Mouse (Mus musculus) lung, embryonic 16.5 days (tissue): ENCODE results near the gene 1810024B03Rik. TPM values are rescaled to one million over a fixed set of nuclear protein-coding genes. Genes with fewer than 3 reads are reported as not detected.

Experiments
- ATAC-seq: fragments of 200-750 bp; cut with Nextera tagmentation; 2 replicates; pipeline ENCODE4 v1.8.0; 2017; ENCODE audit warnings: low read depth, mild to moderate bottlenecking, moderate library complexity
- H3K27ac ChIP-seq: fragments of 300-500 bp; sonication (generic); 2 replicates; pipeline ENCODE4 v1.5.1; 2014; ENCODE audit warnings: mild to moderate bottlenecking, control low read depth, low read length
- H3K27me3 ChIP-seq: fragments of 300-500 bp; sonication (generic); 2 replicates; pipeline ENCODE4 v1.6.1; 2014; ENCODE audit warnings: low read depth, low read length, mixed read lengths; ENCODE audit not compliant: control insufficient read depth, insufficient read depth
- H3K36me3 ChIP-seq: fragments of 300-500 bp; sonication (generic); 2 replicates; pipeline ENCODE4 v1.6.1; 2014; ENCODE audit warnings: low read length; ENCODE audit not compliant: control insufficient read depth, insufficient read depth
- H3K4me1 ChIP-seq: fragments of 300-500 bp; sonication (generic); replicated peaks from 2 replicates; pipeline ENCODE4 v1.6.1; 2014; ENCODE audit warnings: low read length, mixed read lengths; ENCODE audit not compliant: control insufficient read depth, insufficient read depth
- H3K4me2 ChIP-seq: fragments of 300-500 bp; sonication (generic); 2 replicates; pipeline ENCODE4 v1.6.1; 2014; ENCODE audit warnings: low read depth, low read length, control low read depth
- H3K4me3 ChIP-seq: fragments of 300-500 bp; sonication (generic); 2 replicates; pipeline ENCODE4 v1.5.1; 2014; ENCODE audit warnings: mild to moderate bottlenecking, low read length, control low read depth
- H3K9ac ChIP-seq: fragments of 300-500 bp; sonication (generic); 2 replicates; pipeline ENCODE4 v1.6.1; 2014; ENCODE audit warnings: low read length, control low read depth
- H3K9me3 ChIP-seq: fragments of 300-500 bp; sonication (generic); 2 replicates; pipeline ENCODE4 v1.6.1; 2016; ENCODE audit warnings: low read length; ENCODE audit not compliant: control insufficient read depth
- WGBS: fragments of 180-500 bp; shearing (Covaris S2); extraction: QIAGEN DNeasy Blood & Tissue Kit; methylation state at CpG from one replicate; pipeline ENCODE4 v1.1.7; 2014; 5-methylcytosine and 5-hydroxymethylcytosine counted together
- polyA plus RNA-seq: library from polyadenylated mRNA; unstranded; fragments of >200 nt; fragmentation: Nextera tagmentation; extraction: Ambion mirVana; gene quantifications from 2 replicates; pipeline ENCODE4 v1.2.1, GENCODE M21; 2015

The 1810024B03Rik gene
- 1.8 and 1.9 TPM in 2 replicates for polyA plus RNA-seq

- Histone ChIP-seq H3K36me3 (peaks cover 14% of the 10 kb centered on the region), H3K9ac (peak within 1 kb of the TSS; percentile 92), H3K4me2 (peak within 1 kb of the TSS; percentile 96), H3K27ac (peak within 1 kb of the TSS; percentile 68), H3K9me3 (no peaks in the 10 kb centered on the region), H3K4me1 (peaks cover 10% of the 10 kb centered on the region), H3K27me3 (no peaks in the 10 kb centered on the region), H3K4me3 (peak within 1 kb of the TSS; percentile 99)
- peak; percentile 99 for ATAC-seq
- WGBS: 10% methylated on average over 36 of the region's 36 CpGs
Measured at GRCm38 (mm10) chr2:127207547-127208451, at the start of gene 1810024B03Rik, which contains the start of gene Snrnp200. Gene 1810024B03Rik (minus strand): TSS chr2:127208280. Gene Snrnp200 (plus strand): TSS chr2:127208386.

- no peaks in the 10 kb centered on the region for H3K9me3 ChIP-seq
- 78% methylated on average over 6 of the region's 6 CpGs for WGBS
- no peak overlapping the region for H3K9ac ChIP-seq
- H3K27ac ChIP-seq: no peak overlapping the region
- H3K27me3 ChIP-seq: no peaks in the 10 kb centered on the region
- ATAC-seq: no peak
- no peak overlapping the region for H3K4me2 ChIP-seq
- no peak overlapping the region for H3K4me3 ChIP-seq
- H3K36me3 ChIP-seq: peaks cover 19% of the 10 kb centered on the region
- no peaks in the 10 kb centered on the region; the same call in 1 of the 2 replicates for H3K4me1 ChIP-seq
Measured at GRCm38 (mm10) chr2:127255294-127255693, 47.2 kb upstream of the 1810024B03Rik start.

GRCm38 (mm10) chr2:127254604-127255134, 46.6 kb upstream of the 1810024B03Rik start:
- H3K27me3 ChIP-seq: no peaks in the 10 kb centered on the region
- WGBS: 82% methylated on average over 3 of the region's 3 CpGs
- ATAC-seq: no peak
- H3K4me2 ChIP-seq: no peak overlapping the region
- H3K9ac ChIP-seq: no peak overlapping the region
- H3K4me1 ChIP-seq: no peaks in the 10 kb centered on the region; the same call in 1 of the 2 replicates
- no peaks in the 10 kb centered on the region for H3K9me3 ChIP-seq
- no peak overlapping the region for H3K4me3 ChIP-seq
- no peak overlapping the region for H3K27ac ChIP-seq
- H3K36me3 ChIP-seq: peaks cover 19% of the 10 kb centered on the region

- H3K27me3 ChIP-seq: no peaks in the 10 kb centered on the region
- peaks cover 10% of the 10 kb centered on the region for H3K4me1 ChIP-seq
- 57% methylated on average over 5 of the region's 5 CpGs for WGBS
- H3K27ac ChIP-seq: no peak overlapping the region
- no peak overlapping the region for H3K4me2 ChIP-seq
- H3K4me3 ChIP-seq: no peak overlapping the region
- H3K36me3 ChIP-seq: peaks cover 7% of the 10 kb centered on the region
- ATAC-seq: no peak
- no peaks in the 10 kb centered on the region for H3K9me3 ChIP-seq
- H3K9ac ChIP-seq: no peak overlapping the region
Measured at GRCm38 (mm10) chr2:127252787-127253186, 44.7 kb upstream of the 1810024B03Rik start.

- Histone ChIP-seq H3K9me3 (no peaks in the 10 kb centered on the region), H3K27ac (no peak overlapping the region), H3K9ac (no peak overlapping the region), H3K4me1 (peaks cover 10% of the 10 kb centered on the region), H3K27me3 (no peaks in the 10 kb centered on the region), H3K4me3 (no peak overlapping the region), H3K4me2 (no peak overlapping the region), H3K36me3 (peaks cover under 1% of the 10 kb centered on the region)
- no peak for ATAC-seq
- WGBS: 58% methylated on average over 3 of the region's 3 CpGs
Measured at GRCm38 (mm10) chr2:127251880-127252527, 43.9 kb upstream of the 1810024B03Rik start.

- Histone ChIP-seq H3K4me2 (no peak overlapping the region), H3K9ac (no peak overlapping the region), H3K4me3 (no peak overlapping the region), H3K9me3 (no peaks in the 10 kb centered on the region), H3K4me1 (peaks cover 15% of the 10 kb centered on the region), H3K27ac (no peak overlapping the region), H3K27me3 (no peaks in the 10 kb centered on the region), H3K36me3 (no peaks in the 10 kb centered on the region)
- no peak for ATAC-seq
- 56% methylated on average over 3 of the region's 3 CpGs for WGBS
Measured at GRCm38 (mm10) chr2:127251457-127251856, 43.4 kb upstream of the 1810024B03Rik start.

- H3K9ac ChIP-seq: no peak overlapping the region
- H3K36me3 ChIP-seq: peaks cover 3% of the 10 kb centered on the region; the same call in 1 of the 2 replicates
- no peak overlapping the region for H3K4me3 ChIP-seq
- no peaks in the 10 kb centered on the region for H3K27me3 ChIP-seq
- H3K4me1 ChIP-seq: peaks cover 16% of the 10 kb centered on the region
- H3K9me3 ChIP-seq: no peaks in the 10 kb centered on the region
- WGBS: 86% methylated on average over 9 of the region's 9 CpGs
- no peak overlapping the region for H3K4me2 ChIP-seq
- no peak overlapping the region for H3K27ac ChIP-seq
- ATAC-seq: no peak
Measured at GRCm38 (mm10) chr2:127250291-127251008, 42.4 kb upstream of the 1810024B03Rik start.

- peaks cover 16% of the 10 kb centered on the region for H3K4me1 ChIP-seq
- peak; percentile 61 for ATAC-seq
- under 1% methylated on average over 37 of the region's 39 CpGs for WGBS
- H3K27me3 ChIP-seq: no peaks in the 10 kb centered on the region
- peak overlapping the region; percentile 87 for H3K9ac ChIP-seq
- no peaks in the 10 kb centered on the region for H3K9me3 ChIP-seq
- peak overlapping the region; percentile 38; the same call in 1 of the 2 replicates for H3K27ac ChIP-seq
- H3K4me2 ChIP-seq: peak overlapping the region; percentile 95
- peaks cover 13% of the 10 kb centered on the region for H3K36me3 ChIP-seq
- peak overlapping the region; percentile 93 for H3K4me3 ChIP-seq
Measured at GRCm38 (mm10) chr2:127248334-127249004, 40.4 kb upstream of the 1810024B03Rik start.
